Mouse (Mus musculus) heart, embryonic 10.5 days (tissue): ENCODE results near the gene Hyal3. TPM values are rescaled to one million over a fixed set of nuclear protein-coding genes. Genes with fewer than 3 reads are reported as not detected.

Experiments
- DNase-seq: peaks from one replicate; pipeline ENCODE4 v3.0.0-alpha.2; 2017; ENCODE audit warnings: low spot score
- H3K27ac ChIP-seq: fragments of 300-500 bp; sonication (generic); 2 replicates; pipeline ENCODE4 v1.5.1; 2016; ENCODE audit warnings: mild to moderate bottlenecking
- H3K27me3 ChIP-seq: fragments of 300-500 bp; sonication (generic); 2 replicates; pipeline ENCODE4 v1.6.1; 2016; ENCODE audit warnings: mild to moderate bottlenecking; ENCODE audit not compliant: poor library complexity, insufficient read depth, severe bottlenecking
- H3K36me3 ChIP-seq: fragments of 300-500 bp; sonication (generic); 2 replicates; pipeline ENCODE4 v1.6.1; 2016; ENCODE audit warnings: mild to moderate bottlenecking, moderate library complexity
- H3K4me1 ChIP-seq: fragments of 300-500 bp; sonication (generic); 2 replicates; pipeline ENCODE4 v1.6.1; 2016; ENCODE audit warnings: mild to moderate bottlenecking
- H3K4me3 ChIP-seq: fragments of 300-500 bp; sonication (generic); 2 replicates; pipeline ENCODE4 v1.5.1; 2016; ENCODE audit warnings: mild to moderate bottlenecking, moderate library complexity
- H3K9me3 ChIP-seq: fragments of 300-500 bp; sonication (generic); 2 replicates; pipeline ENCODE4 v1.6.1; 2016; ENCODE audit warnings: mild to moderate bottlenecking, moderate library complexity
- WGBS: fragments of 180-500 bp; shearing (Covaris S2); methylation state at CpG from one replicate; pipeline ENCODE4 v1.1.7; 2016; 5-methylcytosine and 5-hydroxymethylcytosine counted together
- polyA plus RNA-seq: library from polyadenylated mRNA; unstranded; fragments of >200 nt; fragmentation: Nextera tagmentation; extraction: Ambion mirVana; gene quantifications from 2 replicates; pipeline ENCODE4 v1.2.1, GENCODE M21; 2016

The Hyal3 gene
- polyA plus RNA-seq, 1 experiment from 2014 or later = 0.36 TPM

DNA sequence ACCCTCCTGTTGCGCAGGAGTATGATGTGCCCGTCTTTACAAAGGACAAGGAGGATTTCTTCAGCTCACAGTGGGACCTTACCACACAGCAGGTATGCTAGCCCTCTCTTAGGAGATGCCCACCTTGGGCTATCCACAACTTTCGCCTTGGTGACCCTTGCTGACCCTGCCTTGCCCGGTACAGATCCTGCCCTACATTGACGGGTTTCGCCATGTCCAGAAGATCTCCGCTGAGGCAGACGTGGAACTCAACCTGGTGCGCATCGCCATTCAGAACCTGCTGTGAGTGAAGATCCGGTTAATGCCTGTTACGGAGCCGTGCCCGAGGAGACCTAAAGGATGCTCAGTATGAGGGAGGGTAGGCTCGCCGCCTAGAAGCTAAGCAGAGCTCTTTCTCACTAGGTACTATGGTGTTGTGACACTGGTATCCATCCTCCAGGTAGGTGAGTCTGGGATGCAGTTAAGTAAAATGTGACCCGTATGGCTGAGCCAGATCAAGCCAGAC lies 36.4 kb upstream of the Hyal3 start:
- Histone ChIP-seq H3K27me3 (peaks cover 20% of the 10 kb centered on the region), H3K4me3 (no peak overlapping the region), H3K9me3 (no peaks in the 10 kb centered on the region), H3K4me1 (peaks cover 49% of the 10 kb centered on the region), H3K36me3 (peaks cover 33% of the 10 kb centered on the region), H3K27ac (no peak overlapping the region)
- WGBS = 92% methylated on average over 17 of the region's 17 CpGs
- DNase-seq = no peak

- Histone ChIP-seq H3K4me1 (peaks cover 52% of the 10 kb centered on the region), H3K27ac (no peak overlapping the region), H3K36me3 (peaks cover 28% of the 10 kb centered on the region), H3K9me3 (no peaks in the 10 kb centered on the region), H3K27me3 (peaks cover 25% of the 10 kb centered on the region), H3K4me3 (no peak overlapping the region)
- WGBS = 86% methylated on average over 12 of the region's 12 CpGs
- no peak for DNase-seq
Observed at GRCm38 (mm10) chr9:107544729-107545128, 35.9 kb upstream of the Hyal3 start.

DNA sequence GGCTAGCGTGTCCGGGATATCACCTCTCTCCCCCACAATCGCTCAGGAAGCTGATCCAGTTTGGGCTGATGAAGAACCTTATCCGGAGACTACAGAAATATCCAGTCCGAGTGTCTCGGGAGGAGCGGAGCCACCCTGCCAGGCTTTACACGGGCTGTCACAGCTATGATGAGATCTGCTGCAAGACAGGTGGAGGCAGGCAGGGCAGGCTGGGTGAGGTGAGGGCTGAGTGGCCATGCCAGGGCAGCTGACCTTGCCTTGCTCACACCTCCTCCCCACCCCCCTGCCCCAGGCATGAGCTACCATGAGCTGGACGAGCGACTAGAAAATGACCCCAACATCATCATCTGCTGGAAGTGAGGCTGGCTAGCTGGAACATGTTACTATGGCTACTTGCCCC lies 35.4 kb upstream of the Hyal3 start:
- Histone ChIP-seq H3K4me1 (peaks cover 57% of the 10 kb centered on the region), H3K36me3 (peaks cover 24% of the 10 kb centered on the region), H3K27ac (no peak overlapping the region), H3K9me3 (no peaks in the 10 kb centered on the region), H3K4me3 (no peak overlapping the region), H3K27me3 (peaks cover 29% of the 10 kb centered on the region)
- DNase-seq = no peak
- WGBS = 82% methylated on average over 10 of the region's 10 CpGs

DNA sequence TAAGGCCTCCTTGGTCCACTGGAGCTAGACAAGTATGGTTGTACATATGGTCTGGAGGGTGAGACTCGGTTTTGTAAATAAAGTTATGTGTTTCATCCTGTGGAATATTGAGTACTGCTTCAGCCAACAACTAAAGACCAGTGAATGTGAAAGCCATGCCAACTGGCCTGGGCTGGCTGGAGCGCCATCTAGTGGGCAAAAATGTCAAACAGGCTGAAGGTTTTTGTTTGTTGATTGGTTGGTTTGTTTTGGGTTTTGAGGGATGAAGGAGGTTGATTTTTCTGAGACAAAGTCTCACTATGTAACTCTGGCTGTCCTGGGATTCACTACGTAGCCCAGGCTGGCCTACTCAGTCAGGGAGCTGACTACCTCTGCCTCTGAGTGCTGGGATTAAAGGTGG lies 35.0 kb upstream of the Hyal3 start:
- Histone ChIP-seq H3K27me3 (peaks cover 33% of the 10 kb centered on the region), H3K27ac (no peak overlapping the region), H3K9me3 (no peaks in the 10 kb centered on the region), H3K4me1 (peaks cover 60% of the 10 kb centered on the region), H3K4me3 (no peak overlapping the region), H3K36me3 (peaks cover 22% of the 10 kb centered on the region)
- peak; percentile 88 for DNase-seq
- 5% methylated on average over 3 of the region's 3 CpGs for WGBS

DNA sequence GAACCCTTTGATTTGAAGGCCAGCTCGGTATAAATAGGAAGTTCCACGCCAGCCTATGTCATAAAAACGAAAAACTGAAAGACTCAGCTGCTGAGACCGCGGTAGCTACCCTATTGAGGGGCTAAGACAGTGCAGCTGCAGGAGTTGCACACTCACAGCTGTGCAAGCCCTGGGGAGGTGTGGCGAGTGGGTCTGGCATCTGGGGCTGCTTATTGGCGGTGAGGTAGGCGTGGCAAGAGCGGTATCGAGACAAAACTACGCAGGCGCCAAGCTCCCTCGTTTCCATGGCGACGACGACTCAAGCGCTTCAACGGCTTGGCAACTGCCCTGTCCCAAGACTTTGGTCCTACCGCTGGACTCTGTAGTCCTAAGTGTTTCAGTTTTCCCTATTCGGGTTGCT lies 33.6 kb upstream of the Hyal3 start, which contains the start of gene Zmynd10:
TSS of gene Zmynd10 (plus strand) at position 273 of the 400 bp plus-strand sequence.
- WGBS = 6% methylated on average over 20 of the region's 20 CpGs
- Histone ChIP-seq H3K4me3 (peak within 1 kb of the TSS; percentile 32), H3K4me1 (peaks cover 64% of the 10 kb centered on the region), H3K9me3 (no peaks in the 10 kb centered on the region), H3K27me3 (peaks cover 45% of the 10 kb centered on the region), H3K36me3 (peaks cover 22% of the 10 kb centered on the region), H3K27ac (peak within 1 kb of the TSS; percentile 16; the same call in 1 of the 2 replicates)
- peak; percentile 95 for DNase-seq

- Histone ChIP-seq H3K27me3 (peaks cover 52% of the 10 kb centered on the region), H3K9me3 (no peaks in the 10 kb centered on the region), H3K36me3 (peaks cover 22% of the 10 kb centered on the region), H3K27ac (no peak overlapping the region), H3K4me1 (peaks cover 63% of the 10 kb centered on the region), H3K4me3 (no peak overlapping the region)
- no peak for DNase-seq
- WGBS = 73% methylated on average over 5 of the region's 5 CpGs
Observed at GRCm38 (mm10) chr9:107547957-107548356, 32.7 kb upstream of the Hyal3 start.

DNA sequence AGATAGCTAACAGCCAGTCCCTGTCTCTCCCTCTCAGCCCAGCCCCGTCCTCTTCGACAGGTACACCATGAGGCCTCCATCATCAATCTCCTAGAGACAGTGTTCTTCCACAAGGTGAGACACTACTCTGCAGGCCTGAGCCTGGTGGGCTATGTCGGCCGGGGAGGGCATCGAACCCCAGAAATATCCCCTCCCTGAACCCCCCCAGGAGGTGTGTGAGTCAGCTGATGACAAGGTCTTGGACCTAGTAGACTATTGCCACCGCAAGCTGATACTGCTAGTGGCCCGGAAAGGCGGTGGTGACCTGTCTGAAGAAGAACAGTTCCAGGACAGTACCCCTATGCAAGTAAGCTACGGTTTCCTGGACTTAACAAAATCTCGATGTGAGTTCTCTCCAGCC lies 31.8 kb upstream of the Hyal3 start:
- Histone ChIP-seq H3K4me1 (peaks cover 67% of the 10 kb centered on the region), H3K27ac (no peak overlapping the region), H3K36me3 (peaks cover 16% of the 10 kb centered on the region), H3K9me3 (no peaks in the 10 kb centered on the region), H3K27me3 (peaks cover 53% of the 10 kb centered on the region), H3K4me3 (no peak overlapping the region)
- WGBS = 83% methylated on average over 10 of the region's 10 CpGs
- no peak for DNase-seq

GRCm38 (mm10) chr9:107549297-107550074 lies 31.1 kb upstream of the Hyal3 start:
- peaks cover 53% of the 10 kb centered on the region for H3K27me3 ChIP-seq
- H3K27ac ChIP-seq = no peak overlapping the region
- peaks cover 74% of the 10 kb centered on the region for H3K4me1 ChIP-seq
- peaks cover 9% of the 10 kb centered on the region for H3K36me3 ChIP-seq
- H3K4me3 ChIP-seq = no peak overlapping the region
- no peak for DNase-seq
- H3K9me3 ChIP-seq = no peaks in the 10 kb centered on the region
- 76% methylated on average over 20 of the region's 20 CpGs for WGBS

- Histone ChIP-seq H3K27ac (peak overlapping the region; percentile 87), H3K9me3 (no peaks in the 10 kb centered on the region), H3K27me3 (peaks cover 53% of the 10 kb centered on the region), H3K36me3 (no peaks in the 10 kb centered on the region; the same call in 1 of the 2 replicates), H3K4me3 (peak overlapping the region; percentile 70), H3K4me1 (peaks cover 70% of the 10 kb centered on the region)
- 25% methylated on average over 23 of the region's 23 CpGs for WGBS
- DNase-seq = no peak
Observed at GRCm38 (mm10) chr9:107550491-107551116, 30.0 kb upstream of the Hyal3 start.

- peaks cover 73% of the 10 kb centered on the region for H3K4me1 ChIP-seq
- peak within 1 kb of the TSS; percentile 70 for H3K4me3 ChIP-seq
- H3K9me3 ChIP-seq = no peaks in the 10 kb centered on the region
- peaks cover 2% of the 10 kb centered on the region for H3K36me3 ChIP-seq
- H3K27ac ChIP-seq = peak within 1 kb of the TSS; percentile 87
- under 1% methylated on average over 63 of the region's 63 CpGs for WGBS
- peaks cover 53% of the 10 kb centered on the region for H3K27me3 ChIP-seq
- peak; percentile 88 for DNase-seq
Observed at GRCm38 (mm10) chr9:107551117-107551889, 29.3 kb upstream of the Hyal3 start, which contains the start of gene Rassf1. Gene Rassf1, plus strand, starts transcription at chr9:107551555.

DNA sequence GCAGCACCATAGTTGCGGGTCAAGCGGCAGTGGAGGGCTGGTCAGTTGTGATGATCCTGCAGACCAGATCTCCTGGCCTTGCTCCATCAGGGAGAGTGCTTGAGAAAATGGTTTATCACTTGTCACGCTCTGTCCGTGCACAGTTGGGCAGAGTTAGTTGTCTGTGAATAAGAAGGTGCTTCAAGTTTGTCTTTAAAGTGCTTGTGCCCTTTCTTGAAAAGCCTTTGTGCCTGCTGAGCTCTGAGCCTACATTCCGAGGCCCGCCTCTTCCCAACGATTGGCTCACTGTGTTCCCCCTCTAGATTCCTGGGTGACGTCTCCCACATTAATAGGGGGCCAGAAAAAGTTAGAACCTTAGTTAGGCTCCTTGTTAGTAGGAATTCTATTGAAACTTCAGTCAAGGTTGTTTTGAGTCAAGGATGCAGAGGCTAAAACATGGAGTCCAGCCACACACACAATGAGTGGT lies 28.7 kb upstream of the Hyal3 start:
- Histone ChIP-seq H3K4me1 (peaks cover 73% of the 10 kb centered on the region), H3K9me3 (no peaks in the 10 kb centered on the region), H3K4me3 (peak overlapping the region; percentile 70), H3K27me3 (peaks cover 53% of the 10 kb centered on the region), H3K36me3 (peaks cover 6% of the 10 kb centered on the region), H3K27ac (peak overlapping the region; percentile 87)
- no peak for DNase-seq
- 11% methylated on average over 8 of the region's 8 CpGs for WGBS

- H3K36me3 ChIP-seq = peaks cover 15% of the 10 kb centered on the region
- 75% methylated on average over 5 of the region's 5 CpGs for WGBS
- H3K4me3 ChIP-seq = peak overlapping the region; percentile 84; the same call in 1 of the 2 replicates
- no peak for DNase-seq
- peaks cover 65% of the 10 kb centered on the region for H3K4me1 ChIP-seq
- H3K27me3 ChIP-seq = peaks cover 47% of the 10 kb centered on the region
- no peaks in the 10 kb centered on the region for H3K9me3 ChIP-seq
- no peak overlapping the region for H3K27ac ChIP-seq
Observed at GRCm38 (mm10) chr9:107552690-107553393, 27.8 kb upstream of the Hyal3 start.
